Mouse (Mus musculus) ES-E14 (cell line): Measurements from ENCODE around the gene Gm48552. TPM values are rescaled to one million over a fixed set of nuclear protein-coding genes. Genes with fewer than 3 reads are reported as not detected.
A peak's percentile ranks its signal among the peaks of the same experiment; 100 is the strongest.

Experiments used
- DNase-seq: peaks from one replicate; pipeline ENCODE4 v3.0.0-alpha.2; 2013; ENCODE audit warnings: low read depth, low spot score
- H3K27ac ChIP-seq: 2 replicates; pipeline ENCODE4 v1.5.1; 2012; ENCODE audit warnings: low read depth, mild to moderate bottlenecking, low read length, moderate library complexity, mixed read lengths; ENCODE audit not compliant: poor library complexity, insufficient read depth, severe bottlenecking
- H3K36me3 ChIP-seq: 2 replicates; pipeline ENCODE4 v1.6.1; 2012; ENCODE audit warnings: mild to moderate bottlenecking, low read length, moderate library complexity, mixed read lengths; ENCODE audit not compliant: control insufficient read depth, poor library complexity, insufficient read depth, severe bottlenecking
- H3K4me1 ChIP-seq, 2 experiments: fragments of 150-350 bp in 1 of 2; sonication (generic) in 1 of 2; 2 replicates each; pipeline ENCODE4 v1.6.1; 2012; ENCODE audit warnings: low read length in 2 of 2, mild to moderate bottlenecking in 1 of 2, mixed read lengths in 1 of 2; ENCODE audit not compliant: control insufficient read depth in 2 of 2, insufficient read depth in 2 of 2, poor library complexity in 1 of 2
- H3K4me3 ChIP-seq, 2 experiments: fragments of 150-350 bp in 1 of 2; sonication (generic) in 1 of 2; 2 replicates each; pipeline ENCODE4 v1.5.1; 2012; ENCODE audit warnings: low read length in 2 of 2, low read depth in 1 of 2, mild to moderate bottlenecking in 1 of 2, mixed read lengths in 1 of 2; ENCODE audit not compliant: insufficient read depth in 1 of 2, poor library complexity in 1 of 2, severe bottlenecking in 1 of 2
- H3K9ac ChIP-seq: 2 replicates; pipeline ENCODE4 v1.6.1; 2012; ENCODE audit warnings: low read depth, mild to moderate bottlenecking, low read length, mixed read lengths; ENCODE audit not compliant: poor library complexity, insufficient read depth, severe bottlenecking
- H3K9me3 ChIP-seq: fragments of 150-350 bp; sonication (generic); 2 replicates; pipeline ENCODE4 v1.6.1; 2012; ENCODE audit warnings: low read depth, mild to moderate bottlenecking, low read length; ENCODE audit not compliant: control insufficient read depth, insufficient read depth
- CHD2 ChIP-seq: IDR thresholded peaks from 2 replicates; pipeline ENCODE4 v1.6.1; 2014; ENCODE audit warnings: mild to moderate bottlenecking, low read depth, low read length, inconsistent platforms
- HCFC1 ChIP-seq: IDR thresholded peaks from 2 replicates; pipeline ENCODE4 v1.6.1; 2012; ENCODE audit warnings: low read length, inconsistent platforms, borderline replicate concordance; ENCODE audit not compliant: insufficient read depth
- MAFK ChIP-seq: IDR thresholded peaks from 2 replicates; pipeline ENCODE4 v1.6.1; 2014; ENCODE audit warnings: mild to moderate bottlenecking, low read depth, low read length, inconsistent platforms; ENCODE audit not compliant: insufficient read depth
- ZC3H11A ChIP-seq: IDR thresholded peaks from 2 replicates; pipeline ENCODE4 v1.6.1; 2012; ENCODE audit warnings: low read depth, mild to moderate bottlenecking, inconsistent platforms, low read length, borderline replicate concordance
- ZNF384 ChIP-seq: IDR thresholded peaks from 2 replicates; pipeline ENCODE4 v1.6.1; 2012; ENCODE audit warnings: low read depth, low read length, inconsistent platforms
- in situ Hi-C, 2 experiments: fragments of 600-800 bp; cut with MboI; formaldehyde crosslinking; loops; one replicate each; pipeline ENCODE4 v1.15.1; 2025; ENCODE audit warnings: low sequenced_read_pairs in 2 of 2, inconsistent platforms in 1 of 2; ENCODE audit not compliant: unreplicated experiment in 2 of 2
- total RNA-seq: library from RNA; depleted of rRNA; stranded (reverse); fragments of 300-350 nt; gene quantifications from 2 replicates; pipeline ENCODE4 v1.2.3, GENCODE M21; 2012; rRNA removed

The Gm48552 gene
- total RNA-seq, result 2.5 and 2.7 TPM in 2 replicates

- peaks cover 0 to 16% of the 10 kb centered on the region in 2 experiments; a peak in 2 of 4 replicates for H3K4me1 ChIP-seq
- no peak within 1 kb of the TSS for H3K27ac ChIP-seq
- peaks cover 35% of the 10 kb centered on the region for H3K36me3 ChIP-seq
- DNase-seq, result no peak
- no peak within 1 kb of the TSS for H3K9ac ChIP-seq
- TF ChIP-seq HCFC1, result no peak
- TF ChIP-seq CHD2, result no peak
- no peak for TF ChIP-seq ZC3H11A
- TF ChIP-seq ZNF384, result no peak
- no peak for TF ChIP-seq MAFK
- H3K4me3 ChIP-seq, result no peak within 1 kb of the TSS
- H3K9me3 ChIP-seq, result no peaks in the 10 kb centered on the region
- in situ Hi-C loops, result no loop called here
Measured at GRCm38 (mm10) chr10:81388505-81389055, at the start of gene Gm48552. TSS of gene Gm48552 (plus strand) at chr10:81389005.

DNA sequence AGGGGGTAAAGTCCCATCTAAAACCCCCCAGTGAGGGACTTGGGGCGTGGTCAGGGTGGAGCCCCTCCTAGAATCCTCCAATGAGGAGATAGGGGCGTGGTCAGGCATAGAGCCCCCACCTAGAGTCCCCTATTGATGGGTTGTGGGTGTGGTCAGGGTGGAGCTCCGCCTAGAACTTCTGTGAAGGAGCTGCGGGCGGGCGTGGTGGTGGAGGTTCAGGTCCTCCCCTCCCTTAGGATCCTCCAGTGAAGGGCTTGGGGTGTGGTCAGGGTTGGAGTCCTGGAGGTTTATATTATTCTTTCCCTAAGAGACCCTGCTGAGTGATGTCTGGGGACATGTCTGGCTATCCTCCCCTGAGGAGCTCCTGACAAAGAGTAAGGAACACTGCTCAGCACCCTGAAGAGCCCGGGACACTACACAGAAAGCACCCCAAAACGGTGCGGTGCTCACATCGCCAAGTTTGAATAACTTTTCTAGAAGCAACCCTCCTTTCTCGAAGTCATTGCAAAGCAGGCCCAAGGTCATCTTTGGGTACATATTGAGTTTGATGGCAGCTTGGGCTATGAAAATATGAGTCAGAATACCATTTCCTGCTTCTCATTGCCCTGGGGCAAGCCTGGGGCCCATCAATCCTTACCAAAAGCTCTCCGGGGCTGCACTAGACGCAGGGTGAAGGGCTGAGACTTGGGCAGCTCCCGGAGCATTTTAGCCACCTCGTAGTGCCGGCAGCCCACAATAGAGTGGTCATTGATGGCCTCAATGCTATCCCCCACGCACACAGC is 48.1 kb upstream of the Gm48552 start:
- in situ Hi-C loops, result no loop called here
- Histone ChIP-seq H3K36me3 (no peaks in the 10 kb centered on the region), H3K27ac (peak overlapping the region; percentile 26; the same call in 1 of the 2 replicates), H3K4me3 (no peak overlapping the region), H3K9ac (no peak overlapping the region; the same call in 1 of the 2 replicates), H3K9me3 (no peaks in the 10 kb centered on the region), H3K4me1 (peaks cover 0 to 21% of the 10 kb centered on the region in 2 experiments; a peak in 1 of 4 replicates)
- TF ChIP-seq ZC3H11A (no peak), ZNF384 (no peak), HCFC1 (no peak)
- peak; percentile 89 for DNase-seq

DNA sequence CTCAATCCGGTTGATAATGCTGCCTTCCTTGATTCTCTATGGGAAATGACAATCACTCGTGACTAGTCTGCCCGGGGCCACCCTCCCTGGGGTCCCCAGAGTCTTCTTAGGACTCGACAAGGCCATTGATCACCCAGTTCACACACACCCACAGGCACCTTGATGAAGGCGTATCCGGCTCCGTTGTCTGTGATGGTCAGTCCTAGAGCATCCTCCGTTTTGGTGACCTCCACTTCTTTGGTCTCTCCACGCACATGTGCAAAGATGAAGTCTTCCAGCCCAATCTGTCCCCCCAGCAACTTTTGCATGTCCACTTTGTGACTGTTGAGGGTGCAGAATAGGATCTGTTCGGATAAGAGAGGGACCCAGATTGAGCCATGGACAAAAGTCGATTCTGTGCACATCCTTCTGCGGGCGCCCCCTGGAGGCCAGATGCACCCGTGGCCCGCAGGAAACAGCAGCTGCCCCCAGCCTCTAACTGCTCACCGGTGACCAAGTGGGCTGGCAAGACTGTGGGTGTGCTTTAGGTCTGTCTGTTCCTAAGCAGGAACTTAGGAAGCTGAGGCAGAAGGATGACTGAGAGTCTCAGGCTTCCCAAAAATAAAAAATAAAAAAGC is 47.4 kb upstream of the Gm48552 start:
- DNase-seq, result no peak

GRCm38 (mm10) chr10:81342686-81343505 is 45.9 kb upstream of the Gm48552 start, which contains the start of gene Gipc3:
TSS of gene Gipc3 (minus strand) at chr10:81343266.
- DNase-seq, result no peak
- H3K27ac ChIP-seq, result no peak within 1 kb of the TSS
- peaks cover 0 to 16% of the 10 kb centered on the region in 2 experiments; a peak in 2 of 4 replicates for H3K4me1 ChIP-seq
- no peaks in the 10 kb centered on the region for H3K36me3 ChIP-seq
- in situ Hi-C loops, result no loop called here
- no peak for TF ChIP-seq HCFC1
- no peak for TF ChIP-seq ZNF384
- TF ChIP-seq ZC3H11A, result no peak
- no peak for TF ChIP-seq MAFK
- TF ChIP-seq CHD2, result no peak
- H3K9me3 ChIP-seq, result no peaks in the 10 kb centered on the region
- H3K4me3 ChIP-seq, result peak within 1 kb of the TSS; percentile 31 to 64; a peak in 3 of 4 replicates
- H3K9ac ChIP-seq, result peak within 1 kb of the TSS; percentile 42

More for the DNA sequence above, 47.4 kb upstream of the Gm48552 start:
- no peak overlapping the region for H3K9ac ChIP-seq
- peaks cover 0 to 18% of the 10 kb centered on the region in 2 experiments; a peak in 2 of 4 replicates for H3K4me1 ChIP-seq
- in situ Hi-C loops, result no loop called here
- H3K27ac ChIP-seq, result peak overlapping the region; percentile 26; the same call in 1 of the 2 replicates
- TF ChIP-seq CHD2 (no peak), ZC3H11A (no peak), ZNF384 (no peak), HCFC1 (no peak), MAFK (no peak)
- no peaks in the 10 kb centered on the region for H3K36me3 ChIP-seq
- no peaks in the 10 kb centered on the region for H3K9me3 ChIP-seq
- no peak overlapping the region for H3K4me3 ChIP-seq
